Mouse (Mus musculus): ENCODE results near the gene Esrrg.

Esrrg gene

DNA sequence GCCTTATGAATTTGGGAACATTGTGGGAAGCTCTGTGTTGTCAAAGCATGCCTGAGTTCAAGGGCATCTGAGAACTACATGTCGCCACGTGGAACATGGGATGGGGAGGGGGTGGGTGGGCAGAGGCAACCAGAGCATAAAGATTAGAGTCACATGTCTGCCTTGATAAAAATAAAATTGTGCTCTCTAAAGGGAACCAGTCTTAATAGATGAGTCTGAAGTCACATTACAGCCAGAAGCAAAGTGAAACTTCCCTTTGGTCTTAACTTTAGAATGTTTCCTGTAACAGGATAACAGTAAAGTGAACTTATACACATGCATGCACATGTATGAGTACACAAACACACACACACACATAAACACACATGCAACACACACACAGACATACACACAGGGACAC, 545.1 kb downstream of the Esrrg start:
- DNase-seq (ENCODE audit: low read depth, low spot score): no peak

DNA sequence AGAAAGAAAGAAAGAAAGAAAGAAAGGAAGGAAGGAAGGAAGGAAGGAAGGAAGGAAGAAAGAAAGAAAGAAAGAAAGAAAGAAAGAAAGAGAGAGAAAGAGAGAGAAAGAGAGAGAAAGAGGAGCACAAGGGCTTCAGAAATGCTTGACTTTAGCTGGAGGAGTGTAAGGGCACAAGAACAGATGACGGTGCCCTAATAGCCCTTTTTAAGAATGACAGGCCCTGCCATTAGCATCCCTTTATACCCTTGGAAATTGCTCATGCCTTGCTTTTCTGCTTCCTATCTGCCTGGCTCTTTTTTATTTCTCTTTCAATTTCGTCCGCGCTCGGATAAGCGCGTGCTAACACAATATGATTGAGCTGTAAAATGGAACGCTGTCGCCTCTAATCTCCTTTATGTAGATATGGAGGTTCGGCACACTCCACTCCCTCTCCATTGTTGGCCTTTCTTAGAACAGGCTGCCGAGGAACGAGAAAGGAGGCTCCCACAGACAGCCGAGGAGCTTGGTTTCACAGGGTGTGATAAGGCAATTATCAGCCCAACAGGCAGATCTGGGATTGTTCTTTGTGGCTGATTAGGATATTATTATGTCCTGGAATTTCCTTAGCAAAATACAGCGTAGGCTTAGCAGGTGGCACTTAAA, 546.0 kb downstream of the Esrrg start:
- no peak for DNase-seq (ENCODE audit: low read depth, low spot score)

GRCm38 (mm10) chr1:188155135-188155779, 546.7 kb downstream of the Esrrg start:
- no peak for DNase-seq (ENCODE audit: low read depth, low spot score)

DNA sequence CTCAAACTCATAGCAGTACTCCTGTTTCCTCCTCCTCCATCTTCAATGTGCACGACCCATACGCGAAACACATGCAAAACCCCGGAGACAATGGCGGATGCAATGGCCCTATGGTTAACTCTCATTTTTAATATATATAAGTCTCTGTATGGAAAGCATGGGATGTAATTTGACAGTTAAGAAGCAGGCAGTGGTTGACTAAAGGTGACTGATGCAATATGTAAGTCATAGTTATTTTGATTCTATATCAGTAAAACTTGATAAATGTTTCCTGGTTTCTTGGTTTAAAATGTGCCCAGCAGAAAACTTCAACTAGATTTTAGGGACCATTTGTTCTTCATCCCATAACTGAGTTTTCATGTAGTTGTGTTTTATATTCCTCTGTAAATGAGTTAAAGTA, 547.9 kb downstream of the Esrrg start:
- DNase-seq (ENCODE audit: low read depth, low spot score): no peak

DNA sequence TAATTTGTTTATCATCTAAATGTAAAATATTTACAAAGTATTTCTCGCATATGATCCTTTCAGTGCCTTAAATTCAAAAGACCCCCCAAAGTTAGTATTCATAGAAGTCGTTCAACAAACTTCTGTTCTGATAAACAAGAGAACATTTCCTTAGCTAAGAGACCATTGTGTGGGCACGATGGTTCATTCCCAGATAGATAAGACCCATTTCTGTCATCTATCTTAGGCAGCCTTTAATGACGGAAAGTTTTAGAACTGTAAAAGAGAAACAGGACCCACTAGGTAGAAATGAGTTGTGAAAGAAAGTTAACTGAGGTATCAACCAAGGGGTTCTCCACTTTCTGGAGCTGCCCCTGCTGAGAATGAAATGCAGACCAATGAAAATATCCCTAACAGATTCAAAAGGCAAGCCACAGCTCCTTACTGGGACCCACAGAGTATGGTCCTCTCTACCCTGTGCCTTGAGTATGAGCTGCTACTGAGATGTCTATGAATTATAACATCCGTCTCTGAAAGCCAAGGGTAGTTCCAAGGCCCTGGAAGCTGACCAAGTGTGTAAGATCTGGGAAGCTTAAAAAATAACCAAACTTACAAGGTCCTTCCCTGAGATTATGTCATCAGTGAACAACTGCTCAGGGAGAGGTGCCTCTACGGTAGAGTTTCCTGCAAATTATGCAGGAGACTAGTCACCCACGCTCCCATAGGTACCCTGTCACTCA, 548.8 kb downstream of the Esrrg start:
- no peak for DNase-seq (ENCODE audit: low read depth, low spot score)

DNA sequence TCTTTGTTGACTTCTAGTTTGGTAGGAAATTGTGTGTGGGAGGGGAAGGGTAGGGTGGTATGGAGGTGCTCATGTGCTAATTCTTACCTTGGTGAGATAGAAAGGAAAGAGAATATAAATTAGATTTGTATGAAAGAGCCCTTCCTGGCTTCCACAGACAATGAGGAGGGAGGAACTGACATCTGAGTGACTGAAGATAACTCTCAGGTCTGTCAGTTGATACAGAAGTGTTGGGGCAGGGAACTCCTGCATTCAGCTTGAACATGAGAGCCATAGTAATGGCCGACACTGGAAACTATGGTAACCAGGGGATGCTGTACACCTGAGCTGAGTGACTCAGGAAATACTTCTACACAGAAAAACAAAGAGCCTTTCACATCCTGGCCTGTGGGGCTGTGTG, 550.1 kb downstream of the Esrrg start:
- no peak for DNase-seq (ENCODE audit: low read depth, low spot score)

DNA sequence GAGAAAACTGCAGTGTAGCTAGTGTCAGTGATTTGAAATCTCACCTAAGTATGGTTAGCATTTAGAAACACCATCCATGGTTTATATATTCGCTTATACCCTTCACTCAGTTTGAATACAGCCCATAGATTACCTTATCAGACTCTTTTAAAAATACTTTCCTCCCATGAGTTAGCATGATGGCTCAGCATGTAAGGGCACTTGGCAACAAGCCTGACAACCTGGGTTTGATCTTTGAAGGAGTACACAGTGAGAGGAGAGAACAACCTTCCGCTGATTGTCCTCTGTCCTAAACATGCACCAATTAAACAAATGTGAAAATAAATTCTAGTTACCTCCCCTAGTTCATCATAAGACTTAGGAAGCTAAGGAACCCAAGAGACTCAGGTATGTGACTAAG, 550.5 kb downstream of the Esrrg start:
- no peak for DNase-seq (ENCODE audit: low read depth, low spot score)

- no peak for DNase-seq (ENCODE audit: low read depth, low spot score)
Measured at GRCm38 (mm10) chr1:188163058-188163457, 554.5 kb downstream of the Esrrg start.

GRCm38 (mm10) chr1:188164251-188164650, 555.7 kb downstream of the Esrrg start:
- no peak for DNase-seq (ENCODE audit: low read depth, low spot score)

DNA sequence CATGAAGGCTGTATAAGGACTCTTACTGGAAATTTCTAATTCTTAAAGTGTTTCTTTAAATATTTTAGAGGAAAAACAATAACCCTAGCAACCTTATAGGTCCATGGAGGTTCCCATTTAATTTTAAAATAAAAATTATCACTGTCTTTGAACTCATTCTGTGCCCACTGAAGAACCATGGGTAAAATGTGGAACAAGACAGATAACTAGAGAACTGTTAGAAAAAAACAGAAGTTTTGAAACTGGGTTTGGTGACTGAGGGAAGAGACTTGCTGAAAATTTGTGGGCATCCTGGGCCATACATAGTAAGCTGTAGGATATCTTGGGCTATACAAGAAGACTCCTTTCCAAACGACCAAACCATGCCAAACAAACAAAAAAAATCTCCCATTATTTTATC, 565.3 kb downstream of the Esrrg start:
- no peak for DNase-seq (ENCODE audit: low read depth, low spot score)

DNA sequence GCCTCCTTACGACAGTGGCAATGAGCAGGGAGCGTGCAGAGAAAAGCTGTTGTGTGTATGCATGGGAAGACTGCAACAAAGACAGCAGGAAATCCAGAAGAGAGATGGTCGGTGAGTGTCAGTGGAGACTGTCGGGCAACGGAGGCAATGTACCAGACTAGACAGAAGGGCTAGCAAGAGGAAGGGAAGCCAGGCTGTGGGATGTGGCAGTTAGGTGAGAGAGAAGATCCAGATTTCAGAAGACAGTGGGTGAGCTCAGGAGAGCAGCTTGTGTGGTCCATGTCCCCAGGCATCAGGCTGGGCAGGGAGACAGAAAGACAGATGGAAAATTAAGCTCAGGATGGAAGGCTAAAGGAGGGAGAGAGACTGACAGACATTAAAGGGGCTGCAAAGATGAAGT, 574.4 kb downstream of the Esrrg start:
- no peak for DNase-seq (ENCODE audit: low read depth, low spot score)

GRCm38 (mm10) chr1:188186440-188187117, 578.0 kb downstream of the Esrrg start:
- no peak for DNase-seq (ENCODE audit: low read depth, low spot score)

DNA sequence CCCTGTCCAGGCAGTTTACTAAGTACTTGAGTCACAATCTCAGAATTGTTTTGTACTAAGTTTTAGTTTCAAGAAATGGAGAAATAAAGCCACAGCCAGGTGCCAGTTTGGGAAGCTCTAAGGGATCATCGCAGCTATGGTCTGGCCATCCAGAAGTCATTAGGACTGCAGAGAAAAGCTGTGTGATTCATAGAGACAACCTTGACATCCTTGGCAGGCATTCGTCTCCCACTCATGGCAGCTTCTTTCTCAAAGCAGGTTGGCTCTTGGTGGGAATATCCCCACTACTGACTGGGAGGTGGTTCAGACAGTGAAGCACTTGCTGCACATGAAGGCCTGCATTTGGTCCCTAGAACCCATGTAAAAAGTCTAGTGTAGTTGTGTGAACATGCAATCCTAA, 584.4 kb downstream of the Esrrg start:
- no peak for DNase-seq (ENCODE audit: low read depth, low spot score)

DNA sequence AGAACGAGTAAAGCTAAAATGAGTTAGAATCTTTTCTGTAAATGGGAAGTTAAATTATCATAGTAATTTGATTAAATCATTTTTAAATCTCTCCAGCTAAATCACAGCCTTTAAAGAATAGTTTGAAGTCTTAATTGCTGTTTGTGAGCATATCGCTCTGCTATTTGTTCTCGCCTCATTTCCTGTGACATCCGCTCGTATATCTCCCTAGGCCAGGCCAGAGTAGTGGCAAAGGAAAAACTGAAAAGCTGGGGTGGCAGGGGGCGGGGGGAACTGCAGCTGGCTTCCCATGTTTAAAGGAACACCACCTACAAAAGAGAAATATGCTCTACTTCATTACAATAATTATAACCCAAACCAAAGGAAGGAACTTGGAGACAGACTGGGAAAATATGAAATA, 598.8 kb downstream of the Esrrg start:
- no peak for DNase-seq (ENCODE audit: low read depth, low spot score)

DNA sequence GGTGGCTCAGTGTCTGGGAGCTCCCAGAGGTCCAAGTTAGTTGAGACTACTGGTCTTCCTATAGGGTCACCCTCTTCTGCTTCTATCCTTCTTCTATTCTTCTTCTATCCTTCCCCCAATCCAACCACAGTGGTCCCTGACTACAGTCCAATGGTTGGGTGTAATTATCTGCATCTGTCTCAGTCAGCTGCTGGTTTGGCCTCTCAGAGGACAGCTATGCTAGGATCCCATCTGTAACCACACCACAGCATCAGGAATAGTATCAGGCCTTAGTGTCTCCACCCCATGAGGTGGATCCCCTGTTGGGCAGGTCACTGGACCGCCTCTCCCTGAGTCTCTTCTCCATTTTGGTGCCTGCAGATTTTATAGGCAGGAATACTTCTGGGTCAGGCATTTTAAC, 600.4 kb downstream of the Esrrg start:
- DNase-seq (ENCODE audit: low read depth, low spot score): no peak

DNA sequence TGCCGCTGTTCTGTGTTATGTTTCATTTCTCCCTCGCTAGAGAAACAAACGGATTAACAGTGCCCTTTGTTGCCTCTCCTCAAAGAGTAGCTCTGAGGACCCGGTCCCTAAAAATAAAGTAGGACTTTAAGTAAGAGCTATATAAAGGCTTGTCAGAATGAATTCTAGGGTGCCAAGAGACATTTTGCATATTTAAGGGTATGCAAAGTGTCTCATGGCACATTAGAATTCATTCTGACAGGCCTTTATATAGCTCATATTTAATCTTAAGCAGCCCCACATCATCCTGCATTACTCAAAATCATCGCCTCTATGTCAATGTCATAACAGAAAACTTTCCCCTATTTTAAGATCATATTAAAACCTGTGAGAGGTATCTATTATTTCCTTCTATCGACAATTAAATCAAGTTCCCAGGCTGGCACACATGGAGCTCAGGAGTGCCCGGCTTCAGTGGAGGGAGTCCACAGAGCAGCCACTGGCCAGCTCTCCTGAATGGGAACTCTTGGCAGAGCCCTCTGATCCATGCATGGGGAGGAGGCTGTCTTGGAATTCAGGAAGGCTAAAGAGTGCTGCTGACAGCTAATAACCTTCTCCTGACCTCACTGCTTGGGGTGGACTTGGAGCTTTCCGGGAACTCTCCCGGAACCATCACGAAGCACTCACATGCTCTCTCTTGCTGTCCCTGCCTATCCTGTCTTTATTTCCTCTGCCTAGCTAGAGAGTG, 606.5 kb downstream of the Esrrg start:
- no peak for DNase-seq (ENCODE audit: low read depth, low spot score)

GRCm38 (mm10) chr1:188221226-188221792, 612.7 kb downstream of the Esrrg start:
- DNase-seq (ENCODE audit: low read depth, low spot score): no peak

- DNase-seq (ENCODE audit: low read depth, low spot score): no peak
Measured at GRCm38 (mm10) chr1:188233036-188233724, 624.6 kb downstream of the Esrrg start.

DNA sequence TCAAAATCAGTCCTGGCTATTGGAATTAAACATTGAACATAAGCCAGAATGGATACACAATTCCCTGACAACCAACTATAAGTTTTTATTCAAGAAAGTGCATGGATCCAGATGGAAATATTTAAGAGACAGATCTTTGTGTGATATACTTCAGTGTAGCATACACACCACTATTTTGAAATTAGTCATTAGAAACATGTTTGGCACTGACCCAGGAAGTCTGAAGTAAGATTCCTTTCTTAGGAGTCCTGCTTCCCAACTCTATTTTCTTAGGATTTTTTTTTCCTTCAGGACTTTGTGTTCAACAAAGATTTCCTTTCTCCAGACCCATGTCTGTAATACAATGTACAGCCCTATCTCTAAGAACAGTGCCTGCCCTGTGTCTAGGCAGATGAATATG, 630.0 kb downstream of the Esrrg start:
- DNase-seq (ENCODE audit: low read depth, low spot score): no peak

- no peak for DNase-seq (ENCODE audit: low read depth, low spot score)
Measured at GRCm38 (mm10) chr1:188241766-188242165, 633.2 kb downstream of the Esrrg start.

- no peak for DNase-seq (ENCODE audit: low read depth, low spot score)
Measured at GRCm38 (mm10) chr1:188257500-188257899, 648.9 kb downstream of the Esrrg start.

Data from CD4-positive, CD25-positive, alpha-beta regulatory T cell, adult 2 months (primary cell).